Mouse (Mus musculus) forelimb bud, embryonic 11.5 days (tissue): Measurements from ENCODE around the gene Vmn1r196.
"Not testable (repeated sequence)": the region's sequence is repeated elsewhere in the genome, so short reads cannot be mapped to it uniquely, and the experiment has no call there.

Experiments
- DNase-seq: peaks from one replicate; pipeline ENCODE4 v3.0.0-alpha.2; 2012; ENCODE audit warnings: low read depth, low spot score

Vmn1r196 gene

GRCm38 (mm10) chr13:22289620-22290019 is at the start of gene Vmn1r196:
Gene Vmn1r196 (plus strand): TSS chr13:22289920.
- DNase-seq: no peak

GRCm38 (mm10) chr13:22243915-22244314 is 45.8 kb upstream of the Vmn1r196 start, which contains the start of gene Vmn1r194:
Gene Vmn1r194 (plus strand): TSS chr13:22244215.
- no peak for DNase-seq

GRCm38 (mm10) chr13:22270222-22270621 is 19.5 kb upstream of the Vmn1r196 start, which contains the start of gene Vmn1r195:
Gene Vmn1r195 (plus strand): TSS chr13:22270522.
- not testable (repeated sequence) for DNase-seq

DNA sequence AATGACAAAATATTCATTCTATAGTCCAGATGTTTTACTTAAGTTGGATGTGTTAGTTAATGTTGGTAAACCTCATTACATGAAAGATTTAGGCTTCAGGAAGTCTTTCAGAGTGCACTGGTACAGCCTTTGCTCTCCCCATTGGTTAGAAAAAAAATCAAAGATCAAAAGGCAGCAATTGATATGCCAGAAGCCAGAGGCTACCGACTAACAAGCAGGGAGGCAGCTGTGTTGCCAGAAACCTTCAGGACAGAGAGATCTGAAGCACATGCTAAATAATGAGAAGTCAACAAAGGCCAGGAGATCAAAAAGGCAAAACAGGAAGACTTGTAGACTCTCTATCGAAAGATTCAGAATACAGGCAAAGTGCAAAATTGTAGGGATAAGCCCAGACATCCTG is 18.0 kb upstream of the Vmn1r196 start:
- DNase-seq: no peak

GRCm38 (mm10) chr13:22284578-22284977 is 5.1 kb upstream of the Vmn1r196 start:
- DNase-seq: no peak

GRCm38 (mm10) chr13:22308075-22308474 is 18.4 kb downstream of the Vmn1r196 start:
- not testable (repeated sequence) for DNase-seq

GRCm38 (mm10) chr13:22315361-22315760 is 25.6 kb downstream of the Vmn1r196 start:
- no peak for DNase-seq

- no peak for DNase-seq
These were observed 27.6 kb downstream of the Vmn1r196 start for GRCm38 (mm10) chr13:22317366-22317765.

- DNase-seq: no peak
These were observed 30.4 kb downstream of the Vmn1r196 start for GRCm38 (mm10) chr13:22320091-22320490.

DNA sequence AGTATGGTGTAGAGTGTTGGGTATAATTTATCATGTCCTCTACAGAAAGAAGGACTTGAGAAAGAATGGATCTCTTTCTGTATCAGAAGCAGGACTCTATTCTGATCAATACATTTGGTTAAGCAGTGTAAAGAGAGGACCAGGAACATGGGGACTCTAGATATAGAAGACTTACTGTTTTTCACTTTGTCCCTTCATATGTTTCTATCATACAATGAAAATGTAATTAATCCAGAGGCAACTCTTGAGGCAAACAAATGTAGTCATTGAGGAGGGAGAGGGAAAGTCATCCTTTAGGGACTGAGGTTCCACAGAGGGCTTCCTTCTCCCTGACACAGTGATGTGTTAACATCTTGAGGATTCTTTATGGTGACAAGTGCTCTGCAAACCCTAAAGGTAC is 34.6 kb downstream of the Vmn1r196 start, which contains the start of gene Vmn1r197:
Gene Vmn1r197, plus strand, starts transcription at position 301 of the 400 bp plus-strand sequence.
- no peak for DNase-seq

DNA sequence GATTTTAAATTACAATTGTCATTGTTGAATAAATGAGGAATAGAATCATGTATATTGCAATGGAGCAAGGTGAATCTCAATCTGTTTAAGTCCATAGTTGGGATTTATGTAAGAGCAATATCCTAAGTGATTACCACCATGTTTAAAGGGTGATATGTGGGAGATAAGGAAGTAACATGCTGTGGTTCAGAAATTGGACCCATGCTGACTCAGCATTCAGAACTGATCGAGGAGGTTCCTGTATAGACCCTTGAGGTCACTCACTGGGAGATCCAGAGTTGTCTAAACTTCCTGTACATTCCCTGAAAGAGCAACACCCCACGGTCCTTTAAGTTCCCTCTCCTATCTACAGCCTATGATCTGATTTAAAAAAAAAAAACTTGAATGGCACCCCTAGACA is 43.5 kb downstream of the Vmn1r196 start:
- no peak for DNase-seq

DNA sequence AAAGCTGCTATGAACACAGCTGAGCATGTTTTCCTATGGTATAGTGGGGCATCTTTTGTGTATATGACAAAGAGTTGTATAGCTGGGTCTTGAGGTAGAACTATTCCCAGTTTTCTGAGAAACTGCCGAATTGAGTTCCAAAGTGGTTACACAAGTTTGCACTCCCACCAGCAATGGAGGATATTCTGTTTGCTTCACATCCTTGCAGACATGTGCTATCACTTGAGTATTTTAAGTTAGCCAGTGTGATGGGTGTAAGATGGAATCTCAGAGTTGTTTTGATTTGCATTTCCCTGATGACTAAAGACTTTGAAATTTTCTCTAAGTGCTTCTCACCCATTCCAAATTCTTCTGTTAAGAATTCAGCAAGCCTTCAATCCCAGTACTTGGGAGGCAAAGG is 45.8 kb downstream of the Vmn1r196 start:
- no peak for DNase-seq
